Mouse (Mus musculus): ENCODE data around the gene Mcl1.

- TF ChIP-seq CTCF (IDR thresholded peaks at IDR 0.05; ENCODE audit: control insufficient read depth, insufficient read depth, insufficient read length) = no peak
- TF ChIP-seq CEBPB (IDR thresholded peaks at IDR 0.05; ENCODE audit: low read depth) = no peak
- no peak for TF ChIP-seq MYOG (IDR thresholded peaks at IDR 0.05; ENCODE audit: control insufficient read depth, extremely low read depth, insufficient read length)
Observed at GRCm38 (mm10) chr3:95663486-95663885, 4.9 kb downstream of the Mcl1 start.

All from C2C12 (cell line).